Mouse (Mus musculus): ENCODE results near the gene Slc25a39.
"Not testable (repeated sequence)": the region's sequence is repeated elsewhere in the genome, so short reads cannot be mapped to it uniquely, and the experiment has no call there.

Slc25a39 gene

DNA sequence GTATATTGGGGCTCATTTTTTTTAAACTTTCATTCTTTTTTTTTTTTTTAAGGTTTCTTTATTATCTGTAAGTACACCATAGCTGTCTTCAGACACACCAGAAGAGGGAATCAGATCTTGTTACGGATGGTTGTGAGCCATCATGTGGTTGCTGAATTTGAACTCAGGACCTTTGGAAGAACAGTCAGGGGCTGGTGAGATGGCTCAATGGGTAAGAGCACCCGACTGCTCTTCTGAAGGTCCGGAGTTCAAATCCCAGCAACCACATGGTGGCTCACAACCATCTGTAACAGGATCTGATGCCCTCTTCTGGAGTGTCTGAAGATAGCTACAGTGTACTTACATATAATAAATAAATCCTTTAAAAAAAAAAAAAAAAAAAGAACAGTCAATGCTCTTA is 2.6 kb upstream of the Slc25a39 start:
- DNase-seq: not testable (repeated sequence)

DNA sequence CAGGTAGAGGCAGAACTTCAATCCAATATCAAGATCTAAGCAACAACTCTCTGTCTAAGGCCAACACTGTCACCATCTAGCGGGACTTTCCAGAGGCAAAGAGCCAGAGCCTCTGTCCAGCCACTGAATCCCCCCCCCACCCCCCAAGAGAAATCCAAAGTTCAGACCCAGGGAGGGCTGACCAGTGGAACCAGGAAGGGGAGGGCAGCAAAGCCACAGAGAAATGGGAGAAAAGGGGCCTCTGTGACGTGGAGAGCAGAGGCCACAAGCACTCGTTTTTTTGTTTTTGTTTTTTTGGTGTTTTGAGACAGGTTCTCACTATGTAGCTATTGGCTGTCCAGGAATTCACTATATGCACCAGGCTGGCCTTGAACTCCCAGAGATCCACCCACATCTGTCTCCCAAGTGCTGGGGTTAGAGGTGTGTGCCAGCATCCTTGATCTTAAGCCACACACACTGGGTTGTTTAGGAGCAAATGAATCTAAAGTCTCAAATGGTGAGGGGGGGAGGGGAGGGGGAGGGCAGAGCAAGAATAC is 2.1 kb upstream of the Slc25a39 start:
- DNase-seq: peak; percentile 54

DNA sequence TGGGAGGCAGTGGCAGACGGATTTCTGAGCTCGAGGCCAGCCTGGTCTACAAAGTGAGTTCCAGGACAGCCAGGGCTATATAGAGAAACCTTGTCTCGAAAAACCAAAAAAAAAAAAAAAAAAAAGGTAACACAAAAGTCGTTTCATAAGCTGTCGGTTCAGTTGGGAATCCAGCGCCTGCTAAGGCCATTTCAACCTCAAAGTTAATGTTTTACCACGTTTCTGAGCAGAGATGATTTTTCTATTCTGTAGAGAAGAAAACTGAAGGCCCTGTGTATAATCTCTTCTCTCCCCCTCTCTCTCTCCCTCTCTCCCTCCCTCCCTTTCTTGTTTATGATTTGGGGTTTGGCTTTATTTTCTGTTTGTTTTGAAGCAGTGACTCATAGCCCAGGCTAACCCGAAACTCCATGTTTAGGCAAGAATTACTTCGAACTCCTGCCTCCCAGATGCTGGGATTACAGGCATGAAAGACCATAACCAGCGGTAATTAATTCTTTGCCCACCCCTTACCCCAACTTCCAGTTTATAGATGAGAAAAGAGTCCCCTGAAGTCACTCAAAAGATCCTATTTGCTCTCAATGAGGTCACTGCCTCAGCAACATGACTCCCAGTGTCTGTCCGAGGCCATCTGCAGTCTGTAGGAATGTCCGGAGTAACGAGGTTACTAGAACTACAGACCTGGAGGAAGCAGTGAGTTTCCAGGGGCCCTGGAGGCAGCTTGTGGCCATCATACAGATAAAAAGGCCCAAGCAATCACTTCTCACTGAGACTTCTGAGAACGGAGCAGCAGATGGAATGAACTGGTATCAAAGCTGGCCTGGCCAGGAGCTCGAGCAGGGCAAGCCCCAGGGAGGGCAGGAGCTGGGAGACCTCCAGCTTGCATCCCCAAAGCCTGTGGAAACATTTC is 1.4 kb upstream of the Slc25a39 start:
- DNase-seq: no peak

DNA sequence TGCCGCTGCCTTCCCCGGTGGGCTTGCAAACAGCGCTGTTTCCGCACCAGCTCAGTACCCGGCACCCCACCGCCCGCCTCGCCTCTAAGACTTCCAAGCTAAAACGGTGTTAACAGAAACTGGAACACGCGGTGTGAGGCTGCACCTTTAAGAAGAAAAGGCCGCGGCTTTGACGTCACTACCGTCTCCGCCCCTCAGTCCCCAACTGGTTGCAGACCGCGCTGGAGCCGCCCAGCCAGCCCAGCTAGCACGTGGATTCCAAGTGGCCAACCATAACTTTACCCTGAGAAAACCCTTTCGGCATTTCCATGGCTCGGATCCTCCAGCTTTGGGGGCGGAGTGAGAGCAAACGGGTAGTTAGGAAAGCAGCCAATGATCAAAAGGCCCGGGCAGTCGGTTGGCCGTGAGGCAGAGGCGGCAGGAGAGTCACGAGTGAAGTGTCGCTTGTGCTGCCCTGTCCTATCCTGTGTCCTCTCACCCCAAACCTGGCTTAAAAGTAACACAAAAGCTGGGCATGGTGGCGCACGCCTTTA is 664 bp upstream of the Slc25a39 start:
- DNase-seq: peak; percentile 100

DNA sequence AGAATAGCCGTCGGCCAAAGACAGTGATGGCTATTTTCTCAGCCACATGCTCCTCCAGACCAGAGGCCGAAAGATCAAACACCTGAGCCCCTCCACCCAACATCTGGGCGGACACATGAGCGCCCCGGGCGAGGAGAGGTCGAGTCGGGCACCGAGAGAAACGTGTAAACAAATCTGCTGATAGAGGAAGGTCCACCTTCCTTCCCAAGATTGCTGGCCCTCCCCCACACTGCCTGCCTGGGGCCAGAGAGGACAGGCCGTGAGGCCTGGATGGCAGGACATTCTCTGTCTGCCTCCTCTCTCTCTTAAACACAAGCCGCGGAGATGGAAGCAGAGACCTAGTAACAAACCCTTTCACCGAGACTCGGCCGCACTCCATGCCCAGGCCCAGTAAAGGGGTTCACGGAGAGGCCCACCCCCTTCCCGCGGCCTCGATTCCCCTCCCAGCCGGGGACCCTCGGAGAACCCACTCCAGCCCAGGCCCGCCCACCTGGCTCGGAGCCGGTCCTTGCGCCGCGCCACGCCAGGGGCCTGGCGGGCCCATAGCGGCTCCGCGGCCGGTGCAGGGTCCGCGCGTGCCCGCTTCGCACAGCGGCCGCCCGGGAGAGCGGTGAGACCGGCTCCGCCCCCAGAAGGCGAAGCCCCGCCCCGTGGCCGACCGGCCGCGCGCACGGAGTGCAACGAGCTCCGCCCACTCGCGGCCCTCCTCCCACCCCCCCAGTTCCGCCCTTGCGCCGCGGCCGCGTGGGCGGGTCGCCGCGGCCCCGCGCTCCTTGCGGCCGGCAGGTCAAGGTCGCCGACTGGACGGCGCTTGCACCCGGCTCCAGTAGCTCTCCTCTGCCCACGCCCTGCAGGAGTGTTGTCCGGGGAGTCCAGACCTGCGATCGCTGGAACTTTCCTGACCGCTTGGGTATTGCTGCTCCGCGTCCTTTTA is 579 bp downstream of the Slc25a39 start:
- peak; percentile 91 for DNase-seq

DNA sequence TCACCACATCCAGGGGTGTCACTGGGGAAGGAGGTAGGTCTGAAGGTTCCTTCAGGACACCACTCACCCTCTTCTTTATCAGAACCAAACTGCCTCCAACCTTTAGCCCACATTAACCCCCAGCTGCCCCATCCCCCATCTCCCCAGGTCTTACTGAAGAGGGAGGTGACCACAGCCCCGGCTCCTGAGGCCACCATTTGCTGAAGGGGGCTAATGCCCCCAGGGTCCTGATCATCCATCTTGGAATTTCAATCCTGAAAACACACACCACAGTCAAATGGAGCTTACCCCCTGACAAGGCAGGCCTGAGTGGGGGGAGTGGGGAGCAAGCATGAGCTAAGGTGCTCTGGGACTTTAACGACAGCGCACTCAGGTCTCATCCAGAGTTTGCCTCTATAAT is 1.3 kb downstream of the Slc25a39 start:
- DNase-seq: peak; percentile 47

DNA sequence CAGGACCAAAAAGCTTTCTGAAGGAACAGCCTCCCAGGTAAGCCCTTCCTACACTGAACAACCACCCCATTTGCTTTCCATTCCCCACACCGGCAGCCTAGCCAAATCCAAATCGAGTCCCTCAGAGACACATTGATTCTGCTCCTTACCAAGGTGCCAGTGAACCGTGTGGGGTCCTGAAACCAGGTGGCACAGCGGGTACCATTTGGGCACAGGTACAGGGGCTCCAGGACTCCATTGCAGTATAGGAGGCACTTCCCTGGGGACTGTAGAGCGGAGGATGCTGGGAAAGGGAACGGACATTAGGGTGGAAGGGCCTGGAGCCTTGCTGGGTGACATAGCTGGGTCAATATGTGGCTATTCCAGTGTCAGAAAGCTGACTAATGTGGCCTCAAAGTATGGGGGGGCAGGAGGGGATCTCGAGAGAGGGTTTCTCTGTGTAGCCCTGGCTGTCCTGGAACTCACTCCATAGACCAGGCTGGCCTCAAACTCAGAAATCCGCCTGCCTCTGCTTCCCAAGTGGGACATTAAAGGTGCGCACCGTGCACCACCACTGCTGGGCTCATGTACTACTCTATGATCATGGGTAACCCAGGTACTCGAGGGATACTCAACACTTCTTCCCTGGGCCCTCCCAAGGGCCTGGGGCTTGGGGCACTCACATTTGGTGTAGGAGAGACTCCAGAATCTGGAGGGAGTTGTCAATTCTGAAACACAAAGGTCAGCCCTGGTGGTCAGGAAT is 2.0 kb downstream of the Slc25a39 start:
- DNase-seq: no peak

DNA sequence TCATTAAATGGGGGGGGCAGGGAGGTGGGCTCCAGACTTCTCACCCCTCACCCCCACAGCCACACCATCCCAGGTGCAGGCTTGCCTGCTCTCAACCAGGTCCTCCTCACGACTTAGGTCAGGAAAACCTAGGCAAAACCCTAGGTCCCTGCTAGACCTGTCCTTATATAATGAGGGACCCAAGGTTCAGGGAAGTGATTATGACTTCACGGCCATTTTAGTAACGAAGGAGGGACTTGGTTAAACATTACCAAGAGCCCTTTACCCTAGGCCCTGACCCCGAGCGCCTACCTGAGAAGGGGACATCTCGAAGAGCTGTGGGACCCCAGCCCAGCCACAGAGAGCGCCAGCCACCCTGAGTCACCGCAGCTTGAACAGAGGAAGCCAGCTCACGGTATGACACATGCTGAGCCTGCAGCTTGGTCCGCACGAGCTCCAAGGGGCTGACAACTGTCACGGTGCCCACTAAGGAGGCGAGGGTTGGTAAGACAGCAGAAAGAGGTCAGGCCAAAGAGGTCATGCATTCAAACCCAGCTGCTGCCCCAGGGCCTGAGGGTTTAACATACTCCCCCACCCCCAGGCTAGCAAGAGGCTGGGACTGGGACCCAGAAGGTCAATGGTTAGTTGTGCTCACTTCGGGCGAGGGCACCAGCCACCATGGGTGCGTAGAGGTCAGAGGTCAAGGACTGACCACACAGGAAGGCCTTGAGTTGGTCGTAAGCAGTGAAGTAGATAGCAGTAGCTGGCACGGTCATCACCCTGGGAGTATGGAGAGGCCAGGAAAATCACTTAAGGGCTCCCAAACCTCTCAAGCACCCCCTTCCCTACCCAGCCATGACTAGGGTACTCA is 3.4 kb downstream of the Slc25a39 start:
- peak; percentile 80 for DNase-seq

DNA sequence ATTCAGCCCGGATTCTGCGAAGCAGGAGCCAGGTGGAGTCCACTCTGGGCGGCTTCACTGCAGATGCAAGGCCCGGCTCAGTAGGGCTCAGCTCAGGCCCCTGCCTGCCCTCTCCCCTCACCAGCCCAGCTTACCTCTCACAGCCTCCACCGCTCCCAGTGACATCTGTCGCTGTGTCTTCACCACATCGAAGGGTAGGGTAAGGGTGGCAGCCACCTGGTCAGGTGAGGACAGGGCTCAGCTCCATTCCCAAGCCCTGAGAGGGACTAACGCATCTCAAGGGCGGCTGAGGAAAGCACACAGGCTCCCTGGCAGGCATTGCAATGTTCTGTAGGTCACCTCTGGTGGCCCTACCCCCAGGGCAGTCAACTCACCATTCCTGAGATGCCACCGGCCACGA is 4.1 kb downstream of the Slc25a39 start:
- no peak for DNase-seq

DNA sequence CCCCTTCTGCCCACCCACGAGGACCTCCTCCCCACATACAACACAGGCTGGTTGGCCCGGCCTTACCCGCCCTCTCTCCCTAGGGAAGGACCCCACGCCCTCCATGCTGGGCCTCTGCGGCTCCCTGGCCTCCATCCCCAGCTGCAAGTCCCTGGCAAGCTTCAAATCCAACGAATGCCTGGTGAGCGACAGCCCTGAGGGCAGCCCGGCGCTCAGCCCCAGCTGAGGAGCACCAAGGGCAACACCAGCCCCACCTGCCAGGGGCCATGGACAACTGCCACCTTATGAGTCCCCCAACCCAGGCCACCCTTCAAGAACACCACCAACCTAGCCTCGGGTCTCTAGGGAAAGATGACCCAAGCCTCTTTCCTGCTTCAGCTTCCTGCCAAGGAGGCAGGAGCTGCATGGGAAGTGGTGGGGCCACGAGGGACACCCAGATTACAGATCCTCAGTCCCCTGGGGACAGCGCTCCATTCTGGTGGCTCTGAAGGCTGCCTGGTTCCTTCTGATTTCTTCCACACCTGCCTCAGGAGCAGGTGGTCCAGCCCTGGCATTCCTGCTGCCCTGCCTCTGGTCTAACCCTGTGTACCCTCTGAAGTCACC is 5.7 kb downstream of the Slc25a39 start:
- DNase-seq: no peak

DNA sequence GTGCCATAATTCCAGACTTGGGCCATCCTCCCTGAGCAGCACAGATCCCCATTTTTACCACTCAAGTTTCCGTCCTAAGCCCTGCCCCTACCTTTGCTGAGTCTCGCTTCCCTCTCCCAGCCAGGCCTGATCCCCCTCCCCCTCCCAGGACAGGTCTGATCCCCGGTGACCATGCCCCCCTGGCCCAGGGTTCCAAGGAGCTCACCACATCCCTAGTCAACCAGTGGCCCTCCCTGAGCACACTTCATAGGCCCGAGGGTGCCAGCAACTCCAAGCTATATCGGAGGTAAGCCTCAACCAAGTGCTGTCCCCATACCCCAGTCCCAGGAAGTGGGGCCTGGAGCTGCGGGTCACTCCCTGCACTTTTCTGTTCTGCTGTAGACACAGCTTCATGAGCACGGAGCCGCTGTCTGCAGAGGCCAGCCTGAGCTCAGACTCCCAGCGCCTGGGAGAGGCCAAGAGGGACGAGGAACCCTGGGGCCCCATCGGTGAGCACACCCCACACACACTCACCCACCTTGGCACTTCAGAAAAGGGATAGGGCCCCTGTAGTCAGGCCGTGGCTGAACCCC is 7.1 kb downstream of the Slc25a39 start:
- DNase-seq: no peak

DNA sequence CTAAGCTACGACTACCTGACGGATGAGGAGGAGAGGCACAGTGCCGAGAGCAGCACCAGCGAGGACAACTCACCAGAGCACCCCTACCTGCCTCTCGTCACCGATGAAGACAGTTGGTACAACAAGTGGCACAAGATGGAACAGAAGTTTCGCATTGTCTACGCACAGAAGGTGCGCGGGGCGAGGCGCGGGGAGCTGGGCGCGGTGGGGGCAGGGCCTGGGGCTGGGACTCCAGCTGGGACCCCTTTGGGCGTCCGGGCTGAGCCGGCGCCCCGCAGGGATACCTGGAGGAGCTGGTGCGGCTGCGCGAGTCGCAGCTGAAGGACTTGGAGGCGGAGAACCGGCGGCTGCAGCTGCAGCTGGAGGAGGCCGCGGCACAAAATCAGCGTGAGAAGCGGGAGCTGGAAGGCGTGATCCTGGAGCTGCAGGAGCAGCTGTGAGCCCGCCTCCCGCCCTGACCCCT is 8.1 kb downstream of the Slc25a39 start:
- DNase-seq: no peak

DNA sequence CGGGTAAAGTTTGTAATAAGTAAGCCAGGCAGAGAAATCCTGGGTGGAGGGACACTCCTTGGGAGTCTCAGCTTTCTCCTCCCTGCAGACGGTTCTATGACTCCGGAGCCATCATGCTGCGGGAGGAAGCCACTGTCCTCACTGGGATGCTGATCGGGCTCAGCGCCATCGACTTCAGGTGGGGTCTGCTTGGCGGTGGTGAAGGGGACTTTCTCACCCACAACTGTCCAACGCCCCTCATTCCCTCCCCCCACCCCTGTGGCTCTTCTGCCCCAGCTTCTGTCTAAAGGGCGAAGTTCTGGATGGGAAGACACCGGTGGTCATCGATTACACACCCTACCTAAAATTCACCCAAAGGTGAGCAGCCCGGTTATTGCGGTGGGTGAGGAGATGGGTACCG is 8.6 kb downstream of the Slc25a39 start:
- no peak for DNase-seq

DNA sequence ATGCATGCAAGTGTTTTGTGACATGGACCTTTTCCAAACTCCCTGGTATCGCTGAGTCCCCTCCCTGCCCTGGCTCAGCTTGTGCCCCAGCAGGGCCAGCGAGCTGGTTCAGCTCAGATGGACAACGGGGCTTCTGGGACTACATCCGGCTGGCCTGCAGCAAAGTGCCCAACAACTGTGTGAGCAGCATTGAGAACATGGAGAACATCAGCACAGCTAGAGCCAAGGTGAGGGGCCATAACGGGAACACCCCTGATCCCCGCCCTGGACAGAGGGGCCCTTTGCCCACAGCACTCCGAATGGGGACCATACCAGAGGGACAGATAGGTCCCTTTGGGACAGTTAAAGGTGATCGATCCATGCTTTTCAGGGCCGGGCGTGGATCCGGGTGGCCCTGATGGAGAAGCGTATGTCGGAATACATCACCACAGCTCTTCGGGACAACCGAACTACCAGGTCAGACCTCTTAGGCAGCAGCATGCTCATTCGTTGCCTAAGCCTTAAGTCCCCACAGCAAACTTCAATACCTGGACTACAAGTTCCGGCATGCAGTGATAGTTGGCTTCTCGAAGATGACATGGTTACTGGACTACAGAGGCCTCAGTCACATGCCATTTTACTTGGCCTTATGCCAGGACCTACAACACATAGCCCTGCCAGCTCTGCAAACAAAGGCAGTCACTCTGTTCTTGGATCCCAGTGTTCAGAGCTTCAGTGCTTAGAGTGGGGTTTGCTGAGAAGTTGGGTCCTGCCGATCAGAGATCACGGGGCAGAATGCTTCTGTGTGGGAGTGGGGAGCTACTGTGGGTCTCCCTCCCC is 9.5 kb downstream of the Slc25a39 start:
- peak; percentile 74 for DNase-seq

DNA sequence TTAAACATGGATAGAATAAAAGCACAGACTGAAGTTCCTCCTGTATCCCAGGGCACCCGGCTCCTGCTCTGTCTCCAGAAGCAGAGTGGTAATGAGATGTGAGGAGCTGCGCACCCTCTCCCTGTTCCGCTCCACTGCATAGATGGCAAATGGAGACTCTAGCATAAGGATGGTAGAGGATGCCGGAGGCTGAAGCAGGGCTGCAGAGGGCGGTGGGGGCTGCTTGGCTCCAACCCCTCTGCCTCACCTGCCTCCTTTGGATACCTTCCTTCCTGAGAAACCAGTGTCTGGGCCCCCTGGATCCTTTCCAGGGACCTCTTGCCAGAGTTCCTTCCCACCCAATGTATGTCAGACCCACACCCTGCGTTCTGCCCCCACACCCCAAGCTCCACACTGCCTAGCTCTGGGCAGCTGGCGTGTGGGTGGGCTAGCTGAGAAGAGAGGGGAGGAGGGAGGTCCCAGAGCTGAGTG is 11.0 kb downstream of the Slc25a39 start:
- no peak for DNase-seq

DNA sequence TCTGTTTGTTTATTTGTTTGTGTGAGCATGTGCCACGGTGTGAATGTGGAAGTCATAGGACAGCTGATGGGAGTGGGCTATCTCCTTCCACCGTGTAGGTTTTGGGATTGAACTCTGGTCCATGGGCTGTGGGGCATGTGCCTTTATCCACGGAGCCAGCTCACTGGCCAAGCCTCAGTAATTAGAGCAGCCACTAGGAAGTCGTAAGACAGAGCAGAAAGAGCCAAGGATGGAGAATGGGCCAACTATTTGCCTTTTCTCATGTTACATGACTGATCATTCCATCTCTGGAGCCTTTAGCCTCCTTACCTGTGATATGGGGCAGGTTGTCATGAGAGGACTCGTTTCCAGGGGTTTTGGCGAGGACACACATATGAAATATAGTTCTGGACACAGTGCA is 11.5 kb downstream of the Slc25a39 start:
- no peak for DNase-seq

DNA sequence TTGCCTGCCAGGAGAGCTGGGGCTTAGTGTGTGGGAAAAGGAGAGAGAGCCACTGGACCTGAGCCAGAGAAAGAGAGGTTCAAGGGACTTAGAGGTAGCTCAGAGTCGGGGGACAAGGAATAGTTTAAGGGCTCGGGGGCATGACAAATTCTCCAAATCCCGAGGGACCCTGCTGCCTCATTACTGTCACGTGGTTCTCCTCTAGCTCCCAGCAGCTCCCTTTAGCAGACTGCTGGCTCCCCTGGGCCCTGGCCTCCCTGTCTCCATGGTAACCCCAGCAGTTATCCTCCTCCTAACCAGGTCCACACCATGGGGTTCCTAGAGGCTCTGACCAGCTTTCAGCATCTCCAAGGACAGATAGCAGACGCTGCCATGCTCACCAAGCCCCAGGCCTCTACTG is 12.5 kb downstream of the Slc25a39 start:
- no peak for DNase-seq

DNA sequence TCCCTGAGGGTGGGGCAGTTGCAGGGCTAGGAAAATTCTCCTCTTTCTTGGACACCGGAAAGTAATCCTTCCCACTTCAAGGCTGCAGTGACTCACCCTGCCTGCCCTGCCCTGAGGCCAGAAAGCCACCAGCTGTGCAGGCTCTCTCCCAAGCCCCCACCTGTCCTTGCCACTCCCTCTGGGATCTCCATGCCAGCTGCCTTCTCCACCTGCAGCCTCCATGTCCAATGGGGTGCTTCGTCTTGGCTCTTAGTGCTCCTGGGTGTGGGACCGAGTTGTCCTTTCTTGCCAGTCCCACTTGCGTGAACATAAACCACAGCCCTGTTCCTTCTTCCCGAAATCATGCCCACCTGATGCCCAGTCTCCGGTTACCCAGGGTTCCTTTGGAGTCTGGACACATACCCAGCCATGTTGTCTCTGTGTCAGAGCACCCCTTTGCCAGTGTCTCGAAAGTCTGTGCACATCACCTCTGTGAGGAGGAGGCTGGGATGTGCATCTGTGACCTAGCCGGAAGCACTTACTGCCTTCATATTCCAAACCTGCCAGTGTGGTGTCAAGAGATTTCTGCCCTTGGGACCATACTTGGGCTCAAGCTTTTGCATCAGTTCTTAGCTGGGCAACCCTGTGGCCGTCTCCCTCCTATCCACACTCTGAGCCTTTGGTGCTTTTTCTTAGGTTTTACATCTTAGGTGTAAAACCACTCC is 13.2 kb downstream of the Slc25a39 start:
- DNase-seq: no peak
